Mouse (Mus musculus) limb, embryonic 13.5 days (tissue): Measurements from ENCODE around the gene Mtg1. TPM values are rescaled to one million over a fixed set of nuclear protein-coding genes. Genes with fewer than 3 reads are reported as not detected.
A peak's percentile ranks its signal among the peaks of the same experiment; 100 is the strongest.
"Not testable (repeated sequence)": the region's sequence is repeated elsewhere in the genome, so short reads cannot be mapped to it uniquely, and the experiment has no call there.

ENCODE experiments used
- ATAC-seq: fragments of 200-750 bp; cut with Nextera tagmentation; 2 replicates; pipeline ENCODE4 v1.8.0; 2017; ENCODE audit warnings: low read depth, moderate number of reproducible peaks, moderate TSS enrichment; ENCODE audit not compliant: low FRiP score
- H3K27ac ChIP-seq: fragments of 300-500 bp; sonication (generic); 2 replicates; pipeline ENCODE4 v1.5.1; 2015; ENCODE audit warnings: inconsistent platforms, mild to moderate bottlenecking, moderate library complexity
- H3K27me3 ChIP-seq: fragments of 300-500 bp; sonication (generic); 2 replicates; pipeline ENCODE4 v1.6.1; 2015; ENCODE audit warnings: mild to moderate bottlenecking, inconsistent platforms
- H3K36me3 ChIP-seq: fragments of 300-500 bp; sonication (generic); 2 replicates; pipeline ENCODE4 v1.6.1; 2015; ENCODE audit warnings: inconsistent platforms, mild to moderate bottlenecking, moderate library complexity
- H3K4me1 ChIP-seq: fragments of 300-500 bp; sonication (generic); 2 replicates; pipeline ENCODE4 v1.6.1; 2015; ENCODE audit warnings: inconsistent platforms
- H3K4me2 ChIP-seq: fragments of 300-500 bp; sonication (generic); replicated peaks from 2 replicates; pipeline ENCODE4 v1.6.1; 2015; ENCODE audit warnings: inconsistent platforms, mild to moderate bottlenecking, moderate library complexity
- H3K4me3 ChIP-seq: fragments of 300-500 bp; sonication (generic); 2 replicates; pipeline ENCODE4 v1.5.1; 2015; ENCODE audit warnings: moderate library complexity, mild to moderate bottlenecking, inconsistent platforms
- H3K9ac ChIP-seq: fragments of 300-500 bp; sonication (generic); 2 replicates; pipeline ENCODE4 v1.6.1; 2015; ENCODE audit warnings: mild to moderate bottlenecking, inconsistent platforms
- H3K9me3 ChIP-seq: fragments of 300-500 bp; sonication (generic); 2 replicates; pipeline ENCODE4 v1.6.1; 2016; ENCODE audit warnings: inconsistent platforms
- WGBS: fragments of 180-500 bp; shearing (Covaris S2); methylation state at CpG from one replicate; pipeline ENCODE4 v1.1.7; 2015; 5-methylcytosine and 5-hydroxymethylcytosine counted together
- polyA plus RNA-seq: library from polyadenylated mRNA; unstranded; fragments of >200 nt; fragmentation: Nextera tagmentation; extraction: Ambion mirVana; gene quantifications from 2 replicates; pipeline ENCODE4 v1.2.1, GENCODE M21; 2015

Gene Mtg1
- polyA plus RNA-seq, 1 experiment from 2014 or later = 22.7 TPM

DNA sequence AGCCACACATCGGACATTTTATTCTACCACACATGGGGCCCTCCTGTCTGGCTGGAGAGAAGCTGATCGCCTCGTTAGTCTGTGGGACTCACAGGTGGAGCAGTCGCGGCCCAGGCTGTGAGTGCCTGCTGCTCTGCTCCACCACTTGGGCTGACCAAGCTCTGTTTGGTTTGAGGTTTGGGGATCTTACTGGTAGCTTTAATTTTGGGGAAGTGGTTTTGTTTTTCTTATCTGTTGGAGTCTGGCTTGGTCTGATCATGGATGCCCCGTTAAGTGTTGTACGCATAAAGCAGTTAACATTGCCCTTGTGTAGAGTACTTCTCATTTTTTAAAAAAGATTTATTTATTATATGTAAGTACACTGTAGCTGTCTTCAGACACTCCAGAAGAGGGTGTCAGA, 3.3 kb upstream of the Mtg1 start:
- peaks cover 37% of the 10 kb centered on the region for H3K36me3 ChIP-seq
- ATAC-seq, H3K4me1 ChIP-seq, H3K27me3 ChIP-seq, H3K27ac ChIP-seq, H3K9ac ChIP-seq, H3K4me2 ChIP-seq, H3K9me3 ChIP-seq, H3K4me3 ChIP-seq: not testable (repeated sequence)
- 87% methylated on average over 7 of the region's 7 CpGs for WGBS

DNA sequence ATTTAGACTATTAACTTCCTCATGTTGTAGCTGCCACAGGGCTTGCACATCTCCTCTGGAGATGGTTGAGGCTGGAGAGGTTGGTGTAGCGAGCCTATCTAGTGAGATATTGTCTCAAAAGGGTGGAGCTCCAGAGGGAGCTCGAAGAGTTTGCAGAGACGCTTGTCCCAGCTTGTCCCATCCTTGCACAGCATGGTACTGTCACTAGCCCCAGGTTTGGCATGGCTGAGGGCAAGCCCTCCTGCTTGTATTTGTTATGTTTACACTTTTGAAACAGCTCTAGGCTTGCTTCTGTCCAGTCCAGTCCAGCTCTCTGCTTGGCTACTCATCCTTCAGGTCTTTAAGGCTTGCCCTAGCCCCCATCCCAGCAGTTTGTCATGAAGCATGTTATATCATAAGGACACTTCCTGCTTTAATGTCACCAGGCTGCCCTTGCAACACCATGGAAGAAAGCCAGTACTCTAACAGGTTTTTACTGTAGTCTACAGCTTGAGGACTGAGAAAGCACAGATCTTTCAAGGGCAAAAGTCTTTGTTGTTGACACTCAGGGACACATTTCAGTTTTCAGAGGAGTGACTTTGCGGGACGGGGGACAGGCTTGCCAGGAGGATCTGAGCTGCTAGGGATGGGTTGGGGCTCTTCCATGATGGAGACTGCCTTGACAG, 2.1 kb upstream of the Mtg1 start:
- H3K4me2 ChIP-seq = no peak overlapping the region
- 86% methylated on average over 5 of the region's 5 CpGs for WGBS

GRCm38 (mm10) chr7:140138021-140138310, 602 bp downstream of the Mtg1 start:
- WGBS = under 1% methylated on average over 8 of the region's 8 CpGs
- Histone ChIP-seq H3K4me3 (peak overlapping the region; percentile 79), H3K9me3 (no peaks in the 10 kb centered on the region), H3K4me1 (peaks cover 6% of the 10 kb centered on the region), H3K27ac (peak overlapping the region; percentile 59; the same call in 1 of the 2 replicates), H3K4me2 (peak overlapping the region; percentile 81), H3K27me3 (no peaks in the 10 kb centered on the region), H3K9ac (peak overlapping the region; percentile 89), H3K36me3 (peaks cover 14% of the 10 kb centered on the region)
- ATAC-seq = no peak

More for the DNA sequence above, 2.1 kb upstream of the Mtg1 start:
- H3K27me3 ChIP-seq = no peaks in the 10 kb centered on the region
- H3K9me3 ChIP-seq = no peaks in the 10 kb centered on the region
- no peak overlapping the region for H3K9ac ChIP-seq
- peaks cover 25% of the 10 kb centered on the region for H3K36me3 ChIP-seq
- H3K4me3 ChIP-seq = no peak overlapping the region
- no peak overlapping the region for H3K27ac ChIP-seq
- peaks cover 6% of the 10 kb centered on the region for H3K4me1 ChIP-seq
- no peak for ATAC-seq

DNA sequence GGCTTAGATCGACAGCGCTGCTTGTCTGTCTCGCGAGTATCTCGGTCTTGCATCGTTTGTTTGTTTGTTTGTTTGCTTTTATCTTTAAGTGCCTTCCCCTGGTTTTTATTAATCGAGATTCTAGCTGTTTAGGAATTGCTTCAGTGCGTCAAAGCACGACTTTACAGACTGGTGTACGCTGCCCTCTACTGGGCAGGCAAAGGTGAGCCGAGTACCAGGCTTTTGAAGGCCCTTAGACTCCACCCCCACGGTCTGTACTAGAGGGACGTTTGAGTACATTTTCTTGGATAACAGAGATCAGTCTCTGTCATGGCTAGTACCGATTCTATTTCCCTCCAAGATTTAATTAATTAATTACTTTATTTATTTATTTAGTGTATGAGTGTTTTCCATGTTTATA, 4.0 kb downstream of the Mtg1 start:
- Histone ChIP-seq H3K4me2 (no peak overlapping the region), H3K9ac (peak overlapping the region; percentile 25; the same call in 1 of the 2 replicates), H3K27me3 (no peaks in the 10 kb centered on the region), H3K4me1 (peaks cover 6% of the 10 kb centered on the region), H3K27ac (no peak overlapping the region), H3K4me3 (no peak overlapping the region), H3K9me3 (no peaks in the 10 kb centered on the region), H3K36me3 (no peaks in the 10 kb centered on the region)
- ATAC-seq = no peak
- 7% methylated on average over 14 of the region's 14 CpGs for WGBS

DNA sequence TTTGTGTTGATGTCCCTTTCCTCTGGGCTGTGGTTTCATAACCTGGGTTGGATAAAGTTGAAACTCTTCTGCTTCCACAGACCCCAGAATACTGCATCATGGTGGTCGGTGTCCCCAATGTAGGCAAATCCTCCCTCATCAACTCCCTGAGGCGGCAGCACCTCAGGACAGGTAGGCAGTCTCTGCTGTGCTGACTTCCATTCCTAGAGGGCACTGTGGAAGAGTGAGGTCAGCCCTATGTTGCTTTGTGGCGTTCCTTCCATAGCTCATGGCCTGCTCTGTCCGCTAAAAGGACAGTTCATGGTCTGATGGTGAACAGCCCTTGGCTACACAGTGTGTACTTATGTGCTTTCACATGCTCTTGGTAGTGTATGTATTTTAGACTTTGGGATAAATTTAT, 7.2 kb downstream of the Mtg1 start:
- no peak overlapping the region for H3K9ac ChIP-seq
- no peaks in the 10 kb centered on the region for H3K4me1 ChIP-seq
- no peak for ATAC-seq
- WGBS = 79% methylated on average over 4 of the region's 4 CpGs
- H3K4me2 ChIP-seq = no peak overlapping the region
- H3K4me3 ChIP-seq = no peak overlapping the region
- no peaks in the 10 kb centered on the region for H3K27me3 ChIP-seq
- H3K36me3 ChIP-seq = peaks cover 8% of the 10 kb centered on the region; the same call in 1 of the 2 replicates
- no peaks in the 10 kb centered on the region for H3K9me3 ChIP-seq
- no peak overlapping the region for H3K27ac ChIP-seq

DNA sequence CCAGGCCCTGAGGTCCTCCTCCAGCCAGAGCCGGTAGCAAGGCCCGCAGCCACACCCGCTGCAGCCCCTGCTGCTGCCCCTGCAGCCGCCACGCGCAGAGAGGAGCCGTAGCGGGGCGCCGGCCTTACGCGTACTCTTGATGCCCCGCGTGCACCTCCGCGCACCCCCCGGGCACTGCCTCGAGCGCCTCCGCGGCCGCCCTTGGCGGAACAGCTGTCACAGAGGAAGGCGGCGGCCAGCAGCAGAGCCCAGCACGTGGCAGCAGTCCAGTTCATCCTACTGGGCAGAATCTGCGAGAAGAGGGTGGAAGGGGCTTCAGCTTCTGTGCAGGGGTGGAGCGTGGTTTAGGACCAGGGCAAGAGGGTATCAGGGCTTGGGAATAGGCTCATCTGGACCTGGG, 16.0 kb downstream of the Mtg1 start:
- H3K27me3 ChIP-seq = peaks cover 63% of the 10 kb centered on the region
- under 1% methylated on average over 28 of the region's 28 CpGs for WGBS
- peak overlapping the region; percentile 57 for H3K9ac ChIP-seq

GRCm38 (mm10) chr7:140153829-140154217, 16.5 kb downstream of the Mtg1 start:
- peak overlapping the region; percentile 58 for H3K4me2 ChIP-seq
- no peak for ATAC-seq
- peaks cover 8% of the 10 kb centered on the region; the same call in 1 of the 2 replicates for H3K4me1 ChIP-seq
- no peak overlapping the region for H3K9ac ChIP-seq
- H3K36me3 ChIP-seq = peaks cover 8% of the 10 kb centered on the region
- H3K4me3 ChIP-seq = peak overlapping the region; percentile 33
- H3K9me3 ChIP-seq = no peaks in the 10 kb centered on the region
- no peak overlapping the region for H3K27ac ChIP-seq
- H3K27me3 ChIP-seq = peaks cover 66% of the 10 kb centered on the region
- 20% methylated on average over 4 of the region's 4 CpGs for WGBS

More for the DNA sequence above, 16.0 kb downstream of the Mtg1 start:
- Histone ChIP-seq H3K9me3 (no peaks in the 10 kb centered on the region), H3K4me3 (peak overlapping the region; percentile 33), H3K4me2 (peak overlapping the region; percentile 58), H3K27ac (no peak overlapping the region), H3K4me1 (peaks cover 8% of the 10 kb centered on the region; the same call in 1 of the 2 replicates), H3K36me3 (peaks cover 8% of the 10 kb centered on the region)
- no peak for ATAC-seq

GRCm38 (mm10) chr7:140154218-140154927, 17.0 kb downstream of the Mtg1 start, which contains the start of gene Sprn:
TSS of gene Sprn (minus strand) at chr7:140154877.
- peak within 1 kb of the TSS; percentile 58 for H3K4me2 ChIP-seq
- peaks cover 66% of the 10 kb centered on the region for H3K27me3 ChIP-seq
- no peaks in the 10 kb centered on the region for H3K9me3 ChIP-seq
- no peak within 1 kb of the TSS for H3K27ac ChIP-seq
- peak within 1 kb of the TSS; percentile 45; the same call in 1 of the 2 replicates for H3K9ac ChIP-seq
- H3K4me1 ChIP-seq = peaks cover 8% of the 10 kb centered on the region; the same call in 1 of the 2 replicates
- no peak for ATAC-seq
- peaks cover 8% of the 10 kb centered on the region for H3K36me3 ChIP-seq
- WGBS = 4% methylated on average over 28 of the region's 28 CpGs
- H3K4me3 ChIP-seq = peak within 1 kb of the TSS; percentile 33

DNA sequence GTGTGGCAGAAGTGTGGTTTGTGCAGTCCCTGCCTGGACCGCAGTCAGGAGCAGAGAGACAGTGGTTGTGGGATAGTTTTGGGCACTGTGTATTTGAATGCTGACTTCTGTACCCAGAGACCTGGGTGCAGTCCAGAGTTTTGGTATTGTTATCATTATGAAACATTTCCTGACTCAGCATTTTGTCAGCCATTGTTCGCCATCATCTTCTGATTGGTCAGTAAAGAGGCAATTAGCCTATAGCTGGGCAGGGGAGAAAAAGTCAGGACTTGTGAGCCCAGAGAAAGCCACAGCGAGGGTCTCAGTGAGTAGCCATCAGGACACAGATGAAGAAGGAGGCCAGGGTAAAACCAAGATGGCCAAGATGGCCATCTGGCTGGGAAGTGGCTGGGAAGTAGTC, 23.0 kb downstream of the Mtg1 start:
- Histone ChIP-seq H3K4me3 (no peak overlapping the region), H3K4me1 (no peaks in the 10 kb centered on the region), H3K9ac (no peak overlapping the region), H3K36me3 (no peaks in the 10 kb centered on the region), H3K27me3 (peaks cover 24% of the 10 kb centered on the region), H3K9me3 (no peaks in the 10 kb centered on the region), H3K4me2 (no peak overlapping the region), H3K27ac (no peak overlapping the region)
- WGBS = 76% methylated on average over 3 of the region's 3 CpGs
- ATAC-seq = no peak

DNA sequence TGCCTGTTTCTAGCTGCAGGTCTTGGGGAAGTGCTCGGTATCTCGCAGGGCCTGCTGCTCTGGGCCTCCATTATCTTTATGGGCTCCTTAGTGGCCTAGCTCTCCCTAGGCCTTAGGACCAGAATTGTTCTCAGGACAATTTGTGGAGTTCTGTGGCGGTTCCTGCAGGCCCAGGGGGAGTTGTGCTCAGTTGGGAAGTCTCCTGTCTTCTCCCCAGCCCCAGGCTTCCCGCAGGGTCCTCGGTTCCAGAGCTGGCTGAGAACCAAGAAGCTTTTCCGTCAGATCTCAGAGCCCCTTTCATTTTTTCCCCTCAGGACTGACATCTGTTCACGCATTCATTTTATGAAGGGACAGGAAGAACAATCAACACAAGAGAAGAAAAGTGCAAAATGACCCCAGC, 27.3 kb downstream of the Mtg1 start, which contains the start of gene Olfr522:
Gene Olfr522, minus strand, starts transcription at position 101 of the 400 bp plus-strand sequence.
- no peaks in the 10 kb centered on the region for H3K9me3 ChIP-seq
- no peaks in the 10 kb centered on the region for H3K36me3 ChIP-seq
- no peaks in the 10 kb centered on the region for H3K27me3 ChIP-seq
- H3K4me2 ChIP-seq = no peak within 1 kb of the TSS
- no peak within 1 kb of the TSS for H3K27ac ChIP-seq
- no peak within 1 kb of the TSS for H3K4me3 ChIP-seq
- ATAC-seq = no peak
- no peak within 1 kb of the TSS for H3K9ac ChIP-seq
- 72% methylated on average over 7 of the region's 7 CpGs for WGBS
- H3K4me1 ChIP-seq = no peaks in the 10 kb centered on the region

DNA sequence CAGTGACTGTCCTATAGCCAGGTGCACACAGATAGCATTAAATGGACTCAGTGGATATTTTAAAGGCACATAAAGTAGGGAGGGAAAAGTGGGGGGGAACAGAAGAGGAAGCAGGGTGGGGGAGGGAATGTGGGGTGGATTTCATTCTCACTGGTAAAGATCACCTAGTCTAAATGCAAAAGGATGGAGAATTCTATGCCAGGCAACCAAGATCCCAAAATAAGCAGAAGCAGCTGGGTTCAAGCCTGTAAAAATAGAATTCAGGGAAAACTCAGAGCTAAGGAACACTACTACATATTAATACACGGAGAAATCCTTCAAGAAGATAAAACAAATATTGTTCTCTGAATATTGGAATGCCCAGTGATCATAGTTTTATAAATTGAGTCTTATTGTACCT, 30.6 kb downstream of the Mtg1 start:
- no peaks in the 10 kb centered on the region for H3K27me3 ChIP-seq
- H3K36me3 ChIP-seq = no peaks in the 10 kb centered on the region
- H3K4me2 ChIP-seq = no peak overlapping the region
- H3K27ac ChIP-seq = no peak overlapping the region
- WGBS = 83% methylated on average over 1 of the region's 1 CpGs
- no peak overlapping the region for H3K9ac ChIP-seq
- no peak for ATAC-seq
- H3K4me1 ChIP-seq = no peaks in the 10 kb centered on the region
- no peak overlapping the region for H3K4me3 ChIP-seq
- no peaks in the 10 kb centered on the region for H3K9me3 ChIP-seq

- no peak overlapping the region for H3K27ac ChIP-seq
- 82% methylated on average over 4 of the region's 4 CpGs for WGBS
- no peaks in the 10 kb centered on the region for H3K36me3 ChIP-seq
- no peaks in the 10 kb centered on the region for H3K27me3 ChIP-seq
- no peak overlapping the region for H3K4me2 ChIP-seq
- H3K9me3 ChIP-seq = no peaks in the 10 kb centered on the region
- H3K4me1 ChIP-seq = no peaks in the 10 kb centered on the region
- H3K9ac ChIP-seq = no peak overlapping the region
- ATAC-seq = no peak
- H3K4me3 ChIP-seq = no peak overlapping the region
Observed at GRCm38 (mm10) chr7:140169386-140169785, 32.0 kb downstream of the Mtg1 start.
